Mouse (Mus musculus) lung, adult 18-20 months (tissue): ENCODE data around the gene Aif1.

Source experiments
- DNase-seq, 2 experiments: peaks; one replicate each; pipeline ENCODE4 v3.0.0; 2022; ENCODE audit warnings: mixed read lengths in 2 of 2

Aif1 gene

DNA sequence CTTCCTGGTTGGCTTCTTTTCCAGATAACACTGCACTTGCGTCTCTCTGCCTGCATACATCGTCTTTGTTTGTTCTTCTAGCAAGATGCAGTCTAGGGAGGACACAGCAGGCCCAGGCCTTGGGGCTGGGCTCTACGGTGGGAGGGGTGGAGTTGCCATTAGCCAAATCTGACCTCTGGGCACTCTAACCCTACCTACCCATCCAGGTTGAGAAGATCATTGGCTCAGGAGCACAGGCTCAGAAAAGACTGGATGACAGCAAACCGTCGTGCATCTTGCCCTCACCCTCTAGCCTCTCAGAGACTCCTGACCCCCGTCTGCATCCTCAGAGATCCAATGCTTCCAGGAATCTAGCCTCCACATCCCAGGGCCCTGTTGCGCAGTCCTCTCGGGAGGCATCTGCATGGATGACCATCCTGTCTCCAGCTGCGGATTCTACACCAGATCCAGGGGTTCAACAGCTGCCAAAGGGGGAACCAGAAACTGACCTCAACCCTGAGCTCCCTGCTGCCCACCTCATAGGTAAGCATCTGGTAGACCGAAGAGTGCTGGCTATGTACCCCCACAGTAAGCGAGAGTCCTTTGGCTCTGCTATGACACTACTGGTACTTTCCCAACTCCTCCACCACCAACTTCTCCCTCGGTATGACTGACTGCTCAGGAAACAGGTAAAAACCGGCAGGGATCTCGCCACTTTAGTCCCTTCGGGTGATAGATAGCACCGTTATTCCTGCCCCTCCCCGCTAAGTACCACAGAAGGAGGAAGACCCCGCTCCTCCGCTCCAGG lies 19.2 kb upstream of the Aif1 start:
- no peak for DNase-seq

DNA sequence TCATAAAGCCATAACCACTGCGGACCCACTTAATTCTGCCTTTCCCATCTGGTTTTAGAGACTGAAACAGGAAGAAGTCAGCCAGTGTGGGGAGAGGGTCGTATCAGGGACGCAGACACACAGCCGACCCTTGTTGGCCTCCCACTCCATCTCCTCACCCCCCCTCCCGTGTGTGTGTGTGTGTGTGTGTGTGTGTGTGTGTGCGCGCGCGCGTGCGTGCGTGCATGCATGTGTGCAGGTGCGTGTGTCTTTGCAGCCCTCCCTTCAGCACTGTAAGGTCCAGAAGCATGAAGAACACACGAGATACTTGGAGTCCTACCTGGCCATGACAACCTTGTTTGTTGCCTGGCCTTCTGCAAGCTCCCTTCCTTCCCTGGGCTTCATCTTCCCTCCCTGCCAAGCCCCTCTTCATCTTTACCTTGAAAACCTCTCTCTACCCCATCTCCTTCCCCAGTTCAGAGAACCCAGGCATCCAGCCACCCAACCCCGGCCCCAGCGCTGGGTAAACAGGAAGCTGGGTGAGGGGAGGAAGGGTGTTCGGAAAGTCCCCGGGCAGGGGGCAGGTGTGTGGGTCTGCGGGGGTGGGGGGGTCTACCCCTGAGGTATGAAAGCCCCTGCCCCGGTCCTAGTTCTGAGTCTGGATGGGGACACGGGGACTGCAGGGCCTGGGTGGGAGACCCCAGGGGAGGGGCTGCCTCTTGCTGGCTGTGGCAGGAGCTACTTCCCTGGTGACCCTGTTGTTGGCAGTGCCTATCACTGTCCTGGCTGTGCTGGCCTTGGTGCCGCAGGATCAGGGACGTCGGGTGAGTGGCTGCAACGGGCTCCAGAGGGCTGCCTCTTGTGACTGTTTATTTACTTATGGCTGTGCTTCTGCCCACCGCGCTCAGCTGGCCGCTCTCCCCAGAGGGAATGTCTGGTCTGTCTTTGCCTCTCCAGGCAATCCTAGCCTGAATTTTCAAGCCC lies 18.3 kb upstream of the Aif1 start, which contains the start of gene Ltb:
TSS of gene Ltb (plus strand) at position 559 of the 963 bp plus-strand sequence.
- peak in 1 of 2 experiments; percentile 56 for DNase-seq

DNA sequence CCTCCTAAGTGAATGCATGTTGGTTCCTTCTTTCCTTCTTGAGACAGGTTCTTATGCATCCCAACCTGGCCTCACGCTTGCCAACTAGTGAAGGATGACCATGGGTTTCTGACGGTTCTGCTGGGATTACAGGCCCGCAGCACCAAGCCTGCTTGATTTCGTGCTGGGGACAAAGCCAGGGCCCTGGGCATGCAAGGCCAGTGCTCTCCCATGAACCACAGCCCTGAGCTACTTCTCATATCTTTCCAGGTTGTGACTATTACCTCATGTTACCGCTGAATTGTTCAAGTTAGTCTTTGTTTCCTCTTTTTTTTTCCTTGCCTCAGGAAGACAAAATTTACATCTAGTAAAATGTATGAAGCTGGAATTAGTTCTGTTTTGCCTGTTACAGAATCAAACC lies 17.1 kb upstream of the Aif1 start:
- no peak for DNase-seq

DNA sequence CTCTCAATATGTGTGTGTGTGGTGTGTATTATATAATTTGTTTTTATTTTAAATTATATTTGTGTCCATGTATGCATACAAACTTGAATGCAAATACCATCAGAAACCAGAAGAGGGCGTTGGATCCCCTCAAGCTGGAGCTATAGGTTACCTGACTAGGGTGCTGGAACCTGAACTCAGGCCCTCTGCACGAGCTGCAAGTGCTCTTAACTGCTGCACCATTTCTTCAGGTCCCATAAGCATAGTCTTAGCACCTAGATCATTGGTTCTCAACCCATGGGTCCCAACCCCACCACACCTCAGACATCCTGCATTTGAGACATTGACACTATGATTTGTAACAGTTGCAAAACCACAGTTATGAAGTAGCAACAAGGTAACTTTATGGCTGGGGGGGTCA lies 15.9 kb upstream of the Aif1 start:
- no peak for DNase-seq

DNA sequence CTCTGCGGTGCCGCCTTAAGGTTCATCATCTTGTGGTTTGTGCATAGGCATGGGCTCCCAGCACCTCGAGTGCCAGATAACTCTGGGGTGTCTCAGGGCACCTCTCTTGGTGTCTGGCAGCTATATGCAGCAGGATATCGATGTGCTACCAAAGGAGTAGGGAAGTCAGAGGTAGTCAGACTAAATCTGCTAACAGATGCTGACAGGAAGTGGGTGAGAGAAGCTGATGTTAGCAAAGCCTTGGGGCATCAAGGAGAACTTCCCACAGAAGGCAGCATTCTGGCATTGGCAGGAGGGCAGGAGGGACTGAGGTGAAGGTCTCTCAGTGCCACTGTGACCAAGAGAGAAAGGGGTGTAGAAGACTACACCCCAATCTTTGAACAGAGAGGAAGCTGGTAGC lies 14.2 kb upstream of the Aif1 start:
- DNase-seq: no peak

DNA sequence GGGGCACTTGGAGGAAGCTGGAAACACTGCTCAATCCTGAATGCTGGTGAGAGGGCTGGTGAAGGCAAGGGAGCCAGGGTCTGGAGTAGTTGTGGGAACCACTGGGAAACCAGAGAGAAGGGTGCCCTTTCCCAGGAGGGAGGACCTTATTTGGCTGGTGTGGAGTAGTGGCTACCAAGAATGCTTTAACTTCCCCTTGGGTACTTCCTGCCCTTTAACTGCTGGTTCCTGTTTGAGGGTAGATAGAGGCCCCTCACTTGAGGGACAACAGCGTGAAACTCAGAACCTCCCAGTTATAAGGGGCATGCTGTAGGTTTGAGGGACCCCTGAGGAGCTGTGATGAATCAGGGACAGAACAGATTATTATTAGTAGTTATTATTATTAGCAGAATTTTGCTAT lies 13.3 kb upstream of the Aif1 start:
- DNase-seq: no peak

DNA sequence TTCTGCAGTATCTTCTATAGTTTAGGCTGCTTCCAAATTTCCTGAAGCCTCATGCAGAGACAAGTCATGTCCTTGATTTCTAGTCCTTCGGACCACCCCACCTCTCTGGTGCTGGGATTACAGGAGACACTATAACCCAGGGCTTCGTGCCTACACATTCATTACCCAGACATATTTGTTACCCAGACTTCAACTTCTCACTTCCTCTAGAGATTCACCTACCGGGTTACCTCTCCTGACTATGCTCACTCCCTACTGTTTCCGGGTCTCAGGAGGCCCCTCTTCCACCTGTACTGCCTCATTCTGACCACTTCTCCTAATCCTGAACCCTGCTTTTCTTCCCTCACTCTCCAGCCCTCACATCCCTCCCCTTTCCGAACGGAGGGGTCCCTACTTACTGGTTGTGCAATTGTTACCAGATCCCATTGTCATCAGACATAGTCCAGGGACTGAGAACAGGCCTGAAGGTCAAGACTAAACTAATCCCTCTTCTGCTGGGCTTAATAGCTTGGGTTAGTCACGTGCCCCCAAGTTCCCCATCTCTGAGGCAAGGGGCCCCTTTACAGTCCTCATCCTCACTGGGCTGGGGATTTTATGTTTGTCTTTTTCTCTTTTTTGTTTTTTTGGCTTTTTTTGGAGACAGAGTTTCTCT lies 12.2 kb upstream of the Aif1 start, which contains the start of gene Lst1:
TSS of gene Lst1 (minus strand) at position 481 of the 652 bp plus-strand sequence.
- no peak for DNase-seq

DNA sequence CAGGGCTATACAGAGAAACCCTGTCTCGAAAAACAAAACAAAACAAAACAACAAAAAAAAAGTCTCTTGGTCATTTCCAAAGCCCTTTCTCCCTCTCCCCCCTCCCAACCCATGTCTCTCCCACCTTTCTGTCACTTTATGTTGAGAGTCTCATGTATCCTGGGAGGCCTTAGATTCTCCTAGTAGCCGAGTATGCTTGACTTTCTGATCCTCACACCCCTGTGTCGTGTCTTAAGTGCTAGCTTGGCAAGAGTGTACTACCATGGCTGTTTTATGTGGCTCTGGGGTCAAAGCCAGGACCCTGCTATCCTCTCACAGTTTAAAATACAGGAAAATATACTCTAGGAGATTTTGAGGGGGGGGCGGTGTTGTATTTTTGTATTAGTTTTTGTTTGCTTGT lies 11.5 kb upstream of the Aif1 start:
- DNase-seq: no peak

DNA sequence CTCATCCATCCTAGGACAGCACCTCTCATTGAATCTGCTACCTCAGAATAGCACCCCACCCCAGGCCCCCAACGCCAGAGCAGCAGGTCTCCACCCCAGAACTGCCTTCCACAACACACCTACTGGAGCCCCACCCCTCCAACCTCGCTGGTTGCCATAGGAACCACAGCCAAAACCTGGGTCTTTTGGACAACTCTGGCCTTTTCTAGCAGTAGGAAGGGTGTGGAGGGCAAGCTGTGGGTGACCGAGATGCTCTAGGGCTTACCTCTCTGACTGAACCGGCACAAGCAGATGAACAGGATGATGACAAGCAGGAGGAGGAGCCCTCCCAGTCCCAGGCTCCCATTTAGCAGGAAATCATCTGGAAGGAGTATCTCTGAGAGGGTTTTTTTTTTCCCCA lies 10.8 kb upstream of the Aif1 start:
- peak; percentile 55 to 58 for DNase-seq

DNA sequence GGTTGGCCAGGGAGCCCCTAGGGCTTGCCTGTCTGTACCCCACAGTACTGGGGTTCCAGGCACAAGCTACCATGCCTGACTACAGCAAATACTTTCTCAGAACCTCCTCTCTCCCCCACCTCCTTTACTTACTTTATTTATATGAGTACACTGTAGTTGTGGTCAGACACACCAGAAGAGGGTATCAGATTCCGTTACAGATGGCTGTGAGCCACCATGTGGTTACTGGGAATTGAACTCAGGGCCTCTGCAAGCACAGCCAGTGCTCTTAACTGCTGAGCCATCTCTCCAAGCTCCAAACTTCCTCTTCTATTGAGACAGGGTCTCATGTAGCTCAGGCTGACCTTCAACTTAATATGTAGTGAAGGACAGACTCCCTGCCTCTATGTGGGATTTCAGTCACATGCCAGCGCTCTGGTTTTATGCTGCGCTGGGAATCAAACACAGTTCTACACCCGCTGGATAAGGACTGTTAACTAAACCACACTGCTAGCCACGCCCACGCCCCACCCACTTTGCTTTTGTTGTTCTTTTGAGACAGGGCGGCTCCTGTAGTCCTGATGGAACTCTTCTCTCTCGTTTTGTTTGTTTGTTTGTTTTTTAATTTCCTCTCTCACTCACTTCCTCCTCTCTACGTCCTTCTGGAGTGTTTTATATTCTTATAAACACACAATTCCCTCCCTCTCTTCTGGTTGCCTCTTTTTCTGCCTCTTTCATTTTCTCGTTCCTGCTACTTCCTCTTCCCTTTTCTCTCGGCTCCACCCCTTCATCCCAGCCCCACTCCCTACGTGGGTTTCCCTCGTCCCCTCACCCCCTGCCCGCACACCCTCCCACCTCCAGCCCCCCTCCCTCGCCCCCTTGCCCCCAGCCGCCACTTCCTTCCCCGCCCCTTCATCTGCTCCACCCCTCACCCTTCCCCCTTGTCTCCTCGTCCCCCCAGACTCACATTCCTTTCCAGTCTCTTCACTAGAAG lies 10.1 kb upstream of the Aif1 start:
- DNase-seq: peak; percentile 83 to 84

DNA sequence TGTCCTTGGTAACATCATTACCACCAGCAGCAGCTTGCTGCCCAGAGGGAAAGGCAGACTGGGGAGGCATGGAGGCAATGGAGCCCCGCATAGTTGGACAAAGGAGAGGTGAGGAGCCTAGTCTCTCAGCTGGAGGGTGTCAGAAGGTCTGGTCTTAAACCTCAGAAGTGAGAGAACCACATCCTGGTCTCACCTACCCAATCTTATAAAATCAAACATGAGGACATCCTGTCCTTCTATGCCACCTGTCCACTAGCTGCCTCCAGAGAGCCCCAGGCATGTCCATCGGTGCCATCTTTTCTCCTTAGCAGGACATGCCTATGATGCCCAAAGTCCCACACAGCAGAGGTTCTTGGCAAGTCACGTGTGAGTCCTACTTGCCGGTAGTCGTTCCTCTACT lies 4.2 kb upstream of the Aif1 start:
- no peak for DNase-seq

DNA sequence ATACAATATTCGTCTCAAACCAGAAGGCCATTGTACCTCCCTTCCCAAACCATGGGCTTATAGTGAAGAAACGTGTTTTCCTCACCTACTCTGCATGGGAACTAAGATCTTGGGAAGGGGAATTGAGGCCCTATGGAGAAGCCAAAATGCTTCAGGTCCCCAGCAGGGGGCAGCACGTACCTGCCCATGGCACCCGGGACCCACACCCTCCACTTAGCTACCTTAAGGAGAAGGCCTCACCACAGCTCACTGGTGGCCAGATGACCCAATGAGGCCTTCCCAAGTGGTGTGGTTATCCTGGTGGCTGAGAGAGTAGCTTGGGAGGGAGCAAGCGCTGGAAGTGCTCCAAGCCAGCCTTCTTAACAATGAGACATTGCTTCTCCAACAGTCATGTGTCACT lies 2.7 kb upstream of the Aif1 start:
- peak; percentile 73 to 78 for DNase-seq

DNA sequence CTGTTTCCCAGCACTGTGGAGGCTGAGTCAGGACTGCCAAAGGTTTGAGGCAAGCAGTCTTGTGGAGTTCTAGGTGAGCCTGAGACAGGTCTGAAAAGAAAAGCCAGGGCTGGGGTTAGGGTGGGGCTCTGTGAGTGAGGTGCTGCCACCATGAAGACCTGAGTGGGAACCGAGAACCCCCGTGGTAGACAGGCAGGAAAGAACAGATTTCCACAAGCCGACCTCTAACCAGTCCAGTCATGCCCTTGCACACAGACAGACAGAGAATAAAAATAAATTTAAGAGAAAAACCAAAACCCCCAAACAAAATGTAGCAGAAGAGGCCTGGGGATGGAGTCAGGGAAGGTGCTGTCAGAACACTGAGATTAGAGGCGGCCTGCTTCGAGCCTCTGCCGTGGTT lies 486 bp downstream of the Aif1 start:
- DNase-seq: no peak

DNA sequence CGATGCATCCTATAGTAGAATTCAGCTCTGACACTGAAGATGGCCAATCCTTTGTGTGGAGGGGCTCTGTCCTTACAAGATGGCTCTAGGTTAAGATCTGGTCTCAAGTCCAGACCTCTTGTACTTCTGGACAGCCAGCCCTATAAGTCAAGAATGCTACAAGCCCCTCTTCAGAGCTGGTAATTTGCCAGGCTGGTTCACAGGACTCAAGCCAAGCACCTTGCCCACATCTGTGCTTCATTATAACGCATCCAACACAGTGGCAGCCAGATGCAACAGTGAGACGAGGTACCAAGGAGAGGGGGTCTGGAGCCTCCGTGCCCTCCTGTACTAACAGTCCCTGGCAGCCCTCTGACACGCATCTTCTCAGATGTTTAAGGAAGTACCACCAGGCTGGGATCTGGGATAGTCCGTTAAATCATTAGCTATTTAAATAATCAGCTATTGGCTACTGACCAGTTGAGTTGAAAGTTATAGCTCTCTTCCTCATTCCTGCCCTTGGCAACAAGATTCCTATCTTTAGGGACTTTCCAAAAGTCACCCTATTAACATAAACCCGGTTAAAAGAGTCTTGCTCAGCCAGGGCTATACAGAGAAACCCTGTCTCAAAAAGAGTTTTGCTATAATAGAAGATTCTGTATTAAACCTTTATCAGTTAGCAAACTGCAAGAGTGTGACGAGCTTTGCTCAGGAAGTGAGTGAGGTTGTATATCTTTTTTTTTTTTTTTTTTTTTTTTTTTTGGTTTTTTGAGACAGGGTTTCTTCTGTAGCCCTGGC lies 1.5 kb downstream of the Aif1 start:
- no peak for DNase-seq

DNA sequence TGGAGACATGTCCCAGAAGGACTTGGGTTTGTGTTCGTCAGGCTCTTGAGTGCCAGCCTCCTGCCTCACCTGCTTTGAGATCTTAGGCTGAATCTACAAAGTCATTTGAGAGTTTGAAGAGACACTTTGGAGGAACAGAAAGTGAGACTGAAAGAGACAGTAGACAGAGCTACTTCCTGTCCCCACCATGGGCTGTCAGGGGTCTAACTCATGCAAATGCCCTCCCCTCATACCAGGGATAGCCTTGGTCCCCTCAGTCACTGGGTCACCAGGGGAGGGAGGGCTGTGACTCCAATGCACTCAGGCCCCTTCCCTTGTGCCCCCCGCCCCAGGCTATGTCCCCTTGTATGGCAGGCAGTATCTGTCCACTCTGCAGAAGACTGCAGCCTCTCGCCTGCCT lies 2.5 kb downstream of the Aif1 start:
- DNase-seq: no peak

DNA sequence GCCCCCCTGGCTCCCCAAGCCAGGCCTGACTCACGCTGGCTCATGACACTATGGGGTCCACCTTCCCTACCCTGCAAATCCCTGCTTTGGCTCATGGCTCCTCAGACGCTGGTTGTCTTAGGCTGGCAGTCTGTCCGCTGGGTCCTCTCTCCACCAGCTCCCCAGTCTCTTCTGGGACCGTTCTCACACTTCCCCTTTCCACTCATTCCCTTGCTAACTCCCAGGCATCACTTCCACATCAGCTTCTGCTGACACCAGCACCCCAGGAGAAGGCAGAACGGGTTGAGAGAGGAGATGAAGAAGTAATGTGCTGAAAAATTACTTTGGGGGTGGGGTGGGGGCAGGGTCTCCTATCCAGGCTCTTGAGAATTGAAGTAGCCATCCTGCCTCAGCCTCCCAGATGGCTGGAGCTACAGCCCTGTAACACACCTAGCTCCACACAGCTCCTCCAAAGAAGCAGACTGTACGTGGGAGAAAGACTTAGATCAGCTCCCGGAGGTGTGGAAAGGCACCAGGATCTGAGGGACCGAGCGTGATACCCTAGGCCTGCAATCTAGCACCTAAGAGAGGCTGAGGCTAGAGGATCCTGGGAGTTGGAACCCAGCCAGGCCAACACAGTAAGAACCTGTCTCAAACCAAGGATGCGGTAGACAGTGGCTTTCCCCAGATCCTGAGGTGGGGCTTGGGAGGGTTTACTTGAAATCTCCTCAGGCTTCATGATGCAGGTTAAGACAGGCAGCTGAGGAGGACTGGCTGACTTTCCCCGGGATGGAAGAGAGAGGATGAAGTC lies 3.2 kb downstream of the Aif1 start:
- no peak for DNase-seq

DNA sequence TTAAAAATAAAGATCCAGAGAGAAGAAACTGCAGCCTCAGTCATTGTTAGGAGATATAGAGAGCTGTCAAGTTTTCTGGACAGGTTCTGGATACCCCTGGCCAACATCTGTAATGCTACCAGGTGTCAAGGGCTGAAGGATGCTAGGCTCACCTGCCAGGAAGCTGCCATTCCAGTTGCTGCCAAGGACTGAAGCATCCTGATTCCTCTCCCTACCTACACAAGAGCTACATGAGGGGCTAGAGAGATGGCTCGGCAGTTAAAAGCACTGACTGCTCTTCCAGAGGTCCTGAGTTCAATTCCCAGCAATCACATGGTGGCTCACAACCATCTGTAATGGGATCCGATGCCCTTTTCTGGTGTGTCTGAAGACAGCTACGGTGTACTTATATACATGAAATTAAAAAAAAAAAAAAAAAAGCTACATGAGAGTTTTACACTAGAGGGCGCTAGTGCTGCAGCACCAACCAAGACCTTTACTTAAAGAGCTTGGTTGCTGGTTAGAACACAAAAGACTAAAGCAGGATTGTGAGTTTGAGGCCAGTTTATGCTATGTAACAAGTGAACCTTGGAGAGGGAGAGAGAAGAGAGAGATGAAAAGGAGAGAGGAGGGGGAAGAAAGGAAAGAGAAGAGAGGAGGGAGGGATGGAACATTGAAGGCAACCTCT lies 7.2 kb downstream of the Aif1 start:
- no peak for DNase-seq

DNA sequence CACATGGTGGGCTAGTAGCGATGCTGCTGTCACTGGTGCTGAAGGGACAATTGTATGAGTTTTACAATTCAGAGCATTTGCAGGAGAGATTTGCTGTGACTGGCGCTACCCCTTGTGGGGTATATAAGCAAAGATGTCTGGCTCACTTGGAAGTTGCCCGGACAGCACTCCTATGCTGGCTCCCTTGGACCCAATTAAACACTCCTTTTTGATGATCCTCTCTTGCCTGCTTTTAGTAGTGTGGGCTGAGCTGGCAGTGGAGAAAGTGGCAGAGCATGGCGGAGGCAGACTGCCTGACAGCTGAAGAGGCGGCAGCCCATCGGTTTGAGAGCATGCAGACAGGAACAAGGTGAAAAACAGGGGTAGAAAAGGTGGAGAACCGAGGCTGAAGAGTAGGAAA lies 8.1 kb downstream of the Aif1 start:
- no peak for DNase-seq

DNA sequence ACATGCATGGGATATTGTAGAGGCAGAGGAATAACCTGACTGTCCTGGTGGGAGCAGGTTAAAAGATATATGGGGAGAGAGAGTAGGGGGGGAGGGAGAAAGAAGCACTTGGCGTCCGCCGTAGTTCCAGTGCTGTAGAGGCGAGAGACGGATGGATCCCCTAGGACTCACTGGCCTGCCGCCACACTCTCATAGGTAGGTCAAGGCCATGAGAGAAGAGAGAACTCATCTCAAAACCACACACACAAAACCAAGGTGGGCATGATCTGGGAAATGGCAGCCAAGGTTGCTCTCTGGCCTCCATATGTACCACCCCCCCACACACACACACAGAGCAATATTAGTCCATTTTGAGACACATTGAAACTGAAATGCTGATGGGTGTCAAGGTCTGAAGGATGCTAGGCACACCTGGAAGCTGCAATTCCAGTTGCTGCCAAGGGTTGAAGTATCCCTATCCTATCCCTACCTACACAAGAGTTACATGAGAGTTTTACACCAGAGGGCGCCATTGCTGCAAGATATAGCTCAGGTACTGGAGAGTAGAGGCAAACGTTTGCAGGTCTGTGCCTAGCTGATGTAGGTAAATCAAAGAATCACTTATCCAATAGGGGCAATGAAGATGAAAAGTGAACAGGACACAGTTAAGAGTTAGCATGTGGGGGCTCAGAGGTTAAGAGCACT lies 9.4 kb downstream of the Aif1 start:
- peak; percentile 60 to 81 for DNase-seq
